Mouse (Mus musculus) kidney, postnatal 0 days (tissue): Measurements from ENCODE around the gene Fchsd2. TPM values are rescaled to one million over a fixed set of nuclear protein-coding genes. Genes with fewer than 3 reads are reported as not detected.

ENCODE experiments used
- ATAC-seq: fragments of 200-750 bp; cut with Nextera tagmentation; replicated peaks from 2 replicates; pipeline ENCODE4 v1.8.0; 2017; ENCODE audit warnings: low read depth, moderate number of reproducible peaks, moderate TSS enrichment, moderate library complexity; ENCODE audit not compliant: low FRiP score
- DNase-seq: peaks from one replicate; pipeline ENCODE4 v3.0.0-alpha.2; 2016; ENCODE audit warnings: low spot score
- H3K27ac ChIP-seq: fragments of 300-500 bp; sonication (generic); 2 replicates; pipeline ENCODE4 v1.5.1; 2014; ENCODE audit warnings: mild to moderate bottlenecking
- H3K27me3 ChIP-seq: fragments of 300-500 bp; sonication (generic); 2 replicates; pipeline ENCODE4 v1.6.1; 2014; ENCODE audit warnings: low read length, mixed read lengths; ENCODE audit not compliant: insufficient read depth
- H3K36me3 ChIP-seq: fragments of 300-500 bp; sonication (generic); 2 replicates; pipeline ENCODE4 v1.6.1; 2014; ENCODE audit warnings: low read length, mixed read lengths; ENCODE audit not compliant: insufficient read depth
- H3K4me1 ChIP-seq: fragments of 300-500 bp; sonication (generic); replicated peaks from 2 replicates; pipeline ENCODE4 v1.6.1; 2014; ENCODE audit warnings: antibody characterized with exemption, low read length, mixed read lengths; ENCODE audit not compliant: insufficient read depth
- H3K4me2 ChIP-seq: fragments of 300-500 bp; sonication (generic); 2 replicates; pipeline ENCODE4 v1.6.1; 2014; ENCODE audit warnings: mild to moderate bottlenecking, low read length, moderate library complexity, mixed read lengths
- H3K4me3 ChIP-seq: fragments of 300-500 bp; sonication (generic); replicated peaks from 2 replicates; pipeline ENCODE4 v1.5.1; 2014; ENCODE audit warnings: low read depth, low read length
- H3K9ac ChIP-seq: fragments of 300-500 bp; sonication (generic); 2 replicates; pipeline ENCODE4 v1.6.1; 2014; ENCODE audit warnings: low read depth, low read length
- H3K9me3 ChIP-seq: fragments of 300-500 bp; sonication (generic); replicated peaks from 2 replicates; pipeline ENCODE4 v1.6.1; 2016; ENCODE audit warnings: low read length, inconsistent platforms, mixed read lengths
- CTCF ChIP-seq: IDR thresholded peaks from 2 replicates; pipeline ENCODE4 v1.5.1; 2016; ENCODE audit warnings: antibody characterized with exemption, low read depth, mild to moderate bottlenecking, moderate library complexity
- WGBS: fragments of 180-500 bp; shearing (Covaris S2); extraction: QIAGEN DNeasy Blood & Tissue Kit; methylation state at CpG from one replicate; pipeline ENCODE4 v1.1.7; 2014; 5-methylcytosine and 5-hydroxymethylcytosine counted together
- polyA plus RNA-seq: library from polyadenylated mRNA; unstranded; fragments of >200 nt; fragmentation: Nextera tagmentation; extraction: Ambion mirVana; gene quantifications from 2 replicates; pipeline ENCODE4 v1.2.1, GENCODE M21; 2015

The Fchsd2 gene
- polyA plus RNA-seq, 1 experiment from 2014 or later, result 15.9 TPM

GRCm38 (mm10) chr7:101328621-101329158 lies 236.0 kb downstream of the Fchsd2 start:
- H3K27ac ChIP-seq, result no peak overlapping the region

GRCm38 (mm10) chr7:101329606-101330005 lies 236.9 kb downstream of the Fchsd2 start:
- no peak for TF ChIP-seq CTCF
- 63% methylated on average over 4 of the region's 4 CpGs for WGBS
- Histone ChIP-seq H3K4me3 (no peak overlapping the region), H3K4me2 (no peak overlapping the region), H3K27ac (no peak overlapping the region), H3K4me1 (no peaks in the 10 kb centered on the region; the same call in 1 of the 2 replicates), H3K36me3 (0 out of 2 replicates have a peak, but pooled peaks cover 3% of the 10 kb centered on the region), H3K27me3 (no peaks in the 10 kb centered on the region), H3K9ac (no peak overlapping the region), H3K9me3 (no peaks in the 10 kb centered on the region)
- DNase-seq, result no peak
- ATAC-seq, result no peak

More at GRCm38 (mm10) chr7:101328621-101329158, 236.0 kb downstream of the Fchsd2 start:
- DNase-seq, result no peak
- peaks cover 6% of the 10 kb centered on the region; the same call in 1 of the 2 replicates for H3K4me1 ChIP-seq
- H3K9ac ChIP-seq, result no peak overlapping the region
- no peak overlapping the region for H3K4me2 ChIP-seq
- WGBS, result 56% methylated on average over 4 of the region's 4 CpGs
- H3K9me3 ChIP-seq, result no peaks in the 10 kb centered on the region
- H3K4me3 ChIP-seq, result no peak overlapping the region
- H3K36me3 ChIP-seq, result 0 out of 2 replicates have a peak, but pooled peaks cover 3% of the 10 kb centered on the region
- no peak for ATAC-seq
- no peaks in the 10 kb centered on the region for H3K27me3 ChIP-seq
- peak; percentile 21; the same call in 1 of the 2 replicates for TF ChIP-seq CTCF

GRCm38 (mm10) chr7:101330074-101330840 lies 237.6 kb downstream of the Fchsd2 start:
- H3K36me3 ChIP-seq, result 0 out of 2 replicates have a peak, but pooled peaks cover 3% of the 10 kb centered on the region
- no peak overlapping the region for H3K4me3 ChIP-seq
- no peak overlapping the region for H3K9ac ChIP-seq
- H3K4me2 ChIP-seq, result no peak overlapping the region
- ATAC-seq (no peak), DNase-seq (no peak)
- no peaks in the 10 kb centered on the region for H3K9me3 ChIP-seq
- no peaks in the 10 kb centered on the region for H3K27me3 ChIP-seq
- 67% methylated on average over 10 of the region's 10 CpGs for WGBS
- no peak overlapping the region for H3K27ac ChIP-seq
- TF ChIP-seq CTCF, result no peak
- H3K4me1 ChIP-seq, result no peaks in the 10 kb centered on the region; the same call in 1 of the 2 replicates

DNA sequence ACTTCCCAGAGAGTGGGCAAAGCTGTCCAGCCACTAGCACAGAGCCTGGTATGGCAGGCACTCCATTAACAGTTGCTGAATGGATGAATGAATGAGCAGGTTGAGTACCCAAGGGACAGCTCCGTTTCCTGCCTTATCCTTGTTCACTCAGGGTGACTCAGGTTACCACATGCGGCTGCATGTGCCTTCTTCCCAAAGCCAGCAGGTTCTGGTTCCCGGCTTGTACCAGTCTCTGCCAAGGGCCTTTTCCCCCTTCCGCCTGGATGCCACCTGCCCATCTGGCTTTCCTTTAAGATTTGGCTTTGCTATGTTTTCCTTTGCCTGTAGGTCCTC lies 238.1 kb downstream of the Fchsd2 start:
- DNase-seq, result no peak
- 60% methylated on average over 4 of the region's 4 CpGs for WGBS
- no peak overlapping the region for H3K4me2 ChIP-seq
- H3K9ac ChIP-seq, result no peak overlapping the region
- H3K4me1 ChIP-seq, result no peaks in the 10 kb centered on the region; the same call in 1 of the 2 replicates
- 0 out of 2 replicates have a peak, but pooled peaks cover 3% of the 10 kb centered on the region for H3K36me3 ChIP-seq
- no peaks in the 10 kb centered on the region for H3K27me3 ChIP-seq
- no peaks in the 10 kb centered on the region for H3K9me3 ChIP-seq
- ATAC-seq, result no peak
- no peak overlapping the region for H3K27ac ChIP-seq
- TF ChIP-seq CTCF, result no peak
- no peak overlapping the region for H3K4me3 ChIP-seq

DNA sequence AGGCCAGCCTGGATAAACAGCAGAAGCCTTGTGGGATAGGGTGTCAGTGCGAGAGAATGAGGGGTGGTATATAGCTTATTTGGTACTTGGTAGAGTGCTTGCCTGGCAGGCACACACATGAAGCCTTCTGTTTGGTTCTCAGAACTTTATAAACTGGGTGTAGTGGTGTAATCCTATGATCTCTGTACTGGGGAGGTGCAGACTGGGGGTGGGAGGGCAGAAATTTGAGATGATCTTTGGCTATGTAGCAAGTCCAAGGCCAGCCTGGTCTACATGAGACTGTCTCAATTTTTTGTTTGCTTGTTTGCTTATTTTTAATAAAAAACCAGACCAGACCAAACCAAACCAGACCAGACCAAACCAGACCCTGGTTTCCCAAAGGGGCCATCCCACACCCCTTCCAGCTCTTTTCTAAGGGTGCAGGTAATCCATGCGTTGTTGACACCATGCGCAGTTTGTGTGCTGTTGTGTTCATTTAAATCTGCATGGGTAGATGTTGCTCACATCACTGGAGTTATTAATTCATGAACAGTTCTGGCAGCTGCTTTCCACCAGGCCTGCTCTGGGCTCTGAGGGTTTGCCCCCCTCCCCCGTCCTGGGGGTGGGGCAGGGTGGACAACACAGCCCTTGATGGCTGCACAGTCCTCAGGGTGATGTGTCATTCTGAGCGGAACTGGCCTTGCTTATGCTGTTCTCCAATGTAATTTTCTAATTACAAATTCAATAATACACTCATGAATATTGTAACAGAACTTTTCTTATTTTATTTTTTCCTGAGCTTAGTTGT lies 239.6 kb downstream of the Fchsd2 start:
- ATAC-seq, result no peak
- Histone ChIP-seq H3K4me3 (no peak overlapping the region), H3K27me3 (no peaks in the 10 kb centered on the region), H3K27ac (no peak overlapping the region), H3K4me1 (no peaks in the 10 kb centered on the region; the same call in 1 of the 2 replicates), H3K4me2 (no peak overlapping the region), H3K36me3 (0 out of 2 replicates have a peak, but pooled peaks cover 3% of the 10 kb centered on the region), H3K9me3 (no peaks in the 10 kb centered on the region), H3K9ac (no peak overlapping the region)
- WGBS, result 88% methylated on average over 5 of the region's 5 CpGs
- DNase-seq, result no peak
- TF ChIP-seq CTCF, result no peak

Other genes starting within 250 kb of the Fchsd2 start
- gene Relt, start 229.4 kb upstream of the Fchsd2 start, polyA plus RNA-seq, result 2.1 and 2.3 TPM in 2 replicates
- gene Arhgef17, start 160.8 kb upstream of the Fchsd2 start, polyA plus RNA-seq, result 7.8 and 8.1 TPM in 2 replicates
- gene P2ry6, start 118.2 kb upstream of the Fchsd2 start, polyA plus RNA-seq, result 4.8 and 5.0 TPM in 2 replicates
- 4.0 and 4.2 TPM in 2 replicates for gene P2ry2, start 80.0 kb upstream of the Fchsd2 start, polyA plus RNA-seq
- 16.0 and 17.0 TPM in 2 replicates for gene Atg16l2, start 209.4 kb downstream of the Fchsd2 start, polyA plus RNA-seq
- gene Stard10, start 224.2 kb downstream of the Fchsd2 start, polyA plus RNA-seq, result 74.1 and 74.6 TPM in 2 replicates